Mouse (Mus musculus): ENCODE results near the gene Copg1. TPM values are rescaled to one million over a fixed set of nuclear protein-coding genes. Genes with fewer than 3 reads are reported as not detected.

The Copg1 gene
- total and polyA plus RNA-seq, 3 experiments, result 29.5 to 41.0 (median 40.3) TPM

DNA sequence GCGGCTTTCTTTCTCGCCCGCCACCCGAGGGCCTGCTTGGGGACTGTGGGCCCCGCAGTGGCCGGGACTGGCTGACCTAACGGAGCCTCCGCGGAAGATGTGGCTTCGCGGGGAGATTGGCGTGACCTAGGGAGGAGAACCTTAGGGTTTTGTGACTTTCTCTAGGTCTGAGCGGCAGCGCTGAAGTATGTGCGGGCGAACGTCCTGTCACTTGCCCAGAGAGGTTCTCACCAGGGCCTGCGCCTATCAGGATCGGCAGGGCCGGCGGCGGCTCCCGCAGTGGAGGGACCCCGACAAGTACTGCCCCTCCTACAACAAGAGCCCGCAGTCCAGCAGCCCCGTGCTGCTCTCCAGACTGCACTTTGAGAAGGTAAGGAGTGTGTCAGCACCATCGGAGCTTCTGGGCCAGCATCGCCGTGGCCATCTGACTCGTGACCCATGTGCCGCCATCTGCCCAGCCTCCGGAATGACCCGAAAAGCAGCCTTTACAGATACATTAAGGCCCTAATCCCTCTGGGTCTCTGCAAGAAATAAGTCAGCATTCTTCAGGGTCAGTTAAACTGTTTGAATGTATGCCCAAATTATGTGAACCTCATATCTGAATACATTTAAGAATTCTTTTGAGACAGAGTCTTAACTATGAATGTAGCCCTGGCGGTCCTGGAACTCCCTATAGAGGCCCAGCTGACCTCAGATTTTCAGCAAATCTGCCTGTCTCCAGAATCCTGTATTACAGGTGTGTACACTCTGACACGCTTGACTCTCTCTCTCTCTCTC, 26.9 kb downstream of the Copg1 start:
- WGBS, result 5% methylated on average over 35 of the region's 35 CpGs
- H3K27ac ChIP-seq, result peak overlapping the region; percentile 86
- H3K79me2 ChIP-seq (replicated peaks; ENCODE audit: control insufficient read depth, insufficient read depth, low read length), result 0 out of 2 replicates have a peak, but pooled peaks cover 2% of the 10 kb centered on the region
- intact Hi-C loops (cut with DNase I), result loop anchor here (5.0 kb wide), 1 partner anchor 193 kb away; no protein-coding TSS in a partner anchor
- DNase-seq, result peak in 1 of 2 experiments; percentile 72
- H3K4me1 ChIP-seq (ENCODE audit: control insufficient read depth, insufficient read depth, low read length), result peaks cover 5% of the 10 kb centered on the region
- peaks cover 6% of the 10 kb centered on the region for H3K36me3 ChIP-seq (ENCODE audit: control insufficient read depth, insufficient read depth, low read length)
- TF ChIP-seq POLR2A (IDR thresholded peaks at IDR 0.05; ENCODE audit: insufficient read depth, low read depth, low read length) (no peak), EP300 (IDR thresholded peaks at IDR 0.05; ENCODE audit: insufficient read depth, low read depth, low read length) (no peak), CTCF (IDR thresholded peaks at IDR 0.05) (no peak)
- H3K27me3 ChIP-seq (ENCODE audit: control insufficient read depth, insufficient read depth, low read length), result no peaks in the 10 kb centered on the region
- peak overlapping the region; percentile 82 for H3K4me3 ChIP-seq
- H3K9ac ChIP-seq (ENCODE audit: low read depth, low read length), result peak overlapping the region; percentile 89

DNA sequence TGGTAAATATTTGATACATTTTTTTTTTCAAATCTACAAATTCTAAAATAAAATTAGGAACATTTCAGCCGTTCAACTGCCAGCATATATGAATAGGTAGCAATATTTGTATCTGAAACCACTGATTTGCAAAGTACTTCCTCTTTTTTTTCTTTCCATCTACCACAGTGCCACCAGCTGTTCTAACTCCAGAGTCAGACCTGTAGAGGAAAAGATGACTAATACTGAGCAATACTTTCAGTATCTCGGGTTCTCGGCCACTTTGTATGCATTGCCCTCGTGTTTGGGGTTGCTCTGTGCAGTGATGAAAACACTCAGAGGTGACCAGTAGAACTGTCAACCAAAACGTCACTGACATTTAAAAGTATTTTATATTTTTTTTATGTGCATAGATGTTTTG, 28.3 kb downstream of the Copg1 start:
- H3K36me3 ChIP-seq (ENCODE audit: control insufficient read depth, insufficient read depth, low read length), result peaks cover 6% of the 10 kb centered on the region
- TF ChIP-seq CTCF (IDR thresholded peaks at IDR 0.05), result no peak
- TF ChIP-seq EP300 (IDR thresholded peaks at IDR 0.05; ENCODE audit: insufficient read depth, low read depth, low read length), result no peak
- TF ChIP-seq POLR2A (IDR thresholded peaks at IDR 0.05; ENCODE audit: insufficient read depth, low read depth, low read length), result no peak
- no peak overlapping the region for H3K9ac ChIP-seq (ENCODE audit: low read depth, low read length)
- H3K79me2 ChIP-seq (replicated peaks; ENCODE audit: control insufficient read depth, insufficient read depth, low read length), result peaks cover 2% of the 10 kb centered on the region; the same call in 1 of the 2 replicates
- no peaks in the 10 kb centered on the region for H3K27me3 ChIP-seq (ENCODE audit: control insufficient read depth, insufficient read depth, low read length)
- 53% methylated on average over 5 of the region's 5 CpGs for WGBS
- peaks cover 5% of the 10 kb centered on the region for H3K4me1 ChIP-seq (ENCODE audit: control insufficient read depth, insufficient read depth, low read length)
- intact Hi-C loops (cut with DNase I), result no loop called here
- no peak overlapping the region for H3K27ac ChIP-seq
- DNase-seq, result no peak
- no peak overlapping the region for H3K4me3 ChIP-seq

DNA sequence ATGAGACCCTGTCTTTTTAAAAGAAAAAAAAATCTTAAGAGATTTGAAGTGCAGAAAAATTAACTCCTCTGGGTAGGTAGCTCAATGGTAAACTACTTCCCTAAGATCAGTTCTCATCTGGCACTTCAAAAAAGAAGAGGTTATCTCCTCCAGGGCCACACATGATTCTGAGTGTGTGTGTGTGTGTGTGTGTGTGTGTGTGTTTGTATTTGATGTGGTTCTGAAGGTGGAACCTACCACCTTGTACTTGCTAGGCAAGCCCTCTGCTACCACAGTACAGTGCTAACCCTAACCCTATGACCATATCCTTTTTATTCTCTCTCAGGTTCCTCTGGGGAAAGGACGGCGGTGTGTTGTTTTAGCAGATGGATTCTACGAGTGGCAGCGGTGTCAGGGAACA, 33.6 kb downstream of the Copg1 start:
- TF ChIP-seq EP300 (IDR thresholded peaks at IDR 0.05; ENCODE audit: insufficient read depth, low read depth, low read length) (no peak), POLR2A (IDR thresholded peaks at IDR 0.05; ENCODE audit: insufficient read depth, low read depth, low read length) (no peak), CTCF (IDR thresholded peaks at IDR 0.05) (no peak)
- peaks cover 1% of the 10 kb centered on the region for H3K36me3 ChIP-seq (ENCODE audit: control insufficient read depth, insufficient read depth, low read length)
- 97% methylated on average over 4 of the region's 4 CpGs for WGBS

DNA sequence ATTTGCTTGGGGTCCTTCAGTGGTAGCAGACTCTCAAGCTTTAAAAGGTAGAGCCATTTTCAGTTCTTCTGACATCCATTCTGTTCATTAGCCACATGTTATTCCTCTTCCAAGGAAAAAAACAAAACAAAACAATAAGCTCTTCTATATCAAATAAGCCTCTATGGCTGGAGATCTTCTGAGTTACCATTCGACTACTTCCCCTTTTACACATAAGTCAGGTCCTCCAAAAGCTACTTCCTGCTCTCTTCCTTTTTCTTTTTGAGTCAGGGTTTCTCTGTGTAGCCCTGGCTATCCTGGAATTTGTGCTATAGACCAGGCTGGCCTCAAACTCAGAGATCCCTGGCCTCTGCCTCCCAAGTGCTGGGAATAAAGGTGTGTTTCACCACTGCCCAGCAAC, 36.0 kb downstream of the Copg1 start:
- peaks cover 1% of the 10 kb centered on the region for H3K36me3 ChIP-seq (ENCODE audit: control insufficient read depth, insufficient read depth, low read length)
- intact Hi-C loops (cut with DNase I), result no loop called here
- no peak overlapping the region for H3K4me3 ChIP-seq
- H3K9ac ChIP-seq (ENCODE audit: low read depth, low read length), result no peak overlapping the region
- WGBS, result 67% methylated on average over 1 of the region's 1 CpGs
- DNase-seq, result no peak
- H3K79me2 ChIP-seq (replicated peaks; ENCODE audit: control insufficient read depth, insufficient read depth, low read length), result no peaks in the 10 kb centered on the region; the same call in 1 of the 2 replicates
- no peak for TF ChIP-seq POLR2A (IDR thresholded peaks at IDR 0.05; ENCODE audit: insufficient read depth, low read depth, low read length)
- no peak for TF ChIP-seq EP300 (IDR thresholded peaks at IDR 0.05; ENCODE audit: insufficient read depth, low read depth, low read length)
- TF ChIP-seq CTCF (IDR thresholded peaks at IDR 0.05), result no peak
- no peaks in the 10 kb centered on the region for H3K4me1 ChIP-seq (ENCODE audit: control insufficient read depth, insufficient read depth, low read length)
- no peak overlapping the region for H3K27ac ChIP-seq
- H3K27me3 ChIP-seq (ENCODE audit: control insufficient read depth, insufficient read depth, low read length), result no peaks in the 10 kb centered on the region

More for the DNA sequence above, 33.6 kb downstream of the Copg1 start:
- Histone ChIP-seq H3K4me3 (no peak overlapping the region), H3K27ac (no peak overlapping the region), H3K9ac (ENCODE audit: low read depth, low read length) (no peak overlapping the region), H3K27me3 (ENCODE audit: control insufficient read depth, insufficient read depth, low read length) (no peaks in the 10 kb centered on the region), H3K4me1 (ENCODE audit: control insufficient read depth, insufficient read depth, low read length) (no peaks in the 10 kb centered on the region), H3K79me2 (replicated peaks; ENCODE audit: control insufficient read depth, insufficient read depth, low read length) (no peaks in the 10 kb centered on the region; the same call in 1 of the 2 replicates)
- intact Hi-C loops (cut with DNase I), result no loop called here
- DNase-seq, result no peak

DNA sequence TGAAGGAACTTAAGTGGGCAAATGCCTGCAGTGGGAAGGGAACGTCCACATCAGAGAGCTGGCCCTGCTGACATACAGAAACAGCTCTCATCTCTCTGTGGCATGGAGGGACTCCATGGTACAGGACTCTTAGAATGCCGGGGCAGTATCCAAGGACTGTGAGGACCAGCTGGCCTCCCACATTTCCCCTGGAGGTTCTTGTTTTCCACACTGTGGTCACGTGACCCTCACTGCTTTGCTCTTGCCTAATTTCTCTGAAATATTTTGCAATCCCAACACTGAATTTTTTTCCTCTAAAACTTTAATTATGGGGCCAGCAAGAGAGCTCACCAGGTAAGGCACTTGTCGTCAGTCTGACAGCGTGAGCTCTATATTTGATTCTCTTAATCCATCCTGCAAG, 47.4 kb downstream of the Copg1 start:
- H3K4me3 ChIP-seq, result no peak overlapping the region
- intact Hi-C loops (cut with DNase I), result no loop called here
- no peak overlapping the region for H3K27ac ChIP-seq
- TF ChIP-seq POLR2A (IDR thresholded peaks at IDR 0.05; ENCODE audit: insufficient read depth, low read depth, low read length), result no peak
- TF ChIP-seq CTCF (IDR thresholded peaks at IDR 0.05), result no peak
- TF ChIP-seq EP300 (IDR thresholded peaks at IDR 0.05; ENCODE audit: insufficient read depth, low read depth, low read length), result no peak
- 81% methylated on average over 5 of the region's 5 CpGs for WGBS
- H3K27me3 ChIP-seq (ENCODE audit: control insufficient read depth, insufficient read depth, low read length), result no peaks in the 10 kb centered on the region
- H3K79me2 ChIP-seq (replicated peaks; ENCODE audit: control insufficient read depth, insufficient read depth, low read length), result no peaks in the 10 kb centered on the region
- H3K36me3 ChIP-seq (ENCODE audit: control insufficient read depth, insufficient read depth, low read length), result no peaks in the 10 kb centered on the region
- H3K9ac ChIP-seq (ENCODE audit: low read depth, low read length), result no peak overlapping the region
- no peaks in the 10 kb centered on the region for H3K4me1 ChIP-seq (ENCODE audit: control insufficient read depth, insufficient read depth, low read length)
- peak; percentile 36 to 55 for DNase-seq

GRCm38 (mm10) chr6:87937178-87937788, 49.7 kb downstream of the Copg1 start:
- Histone ChIP-seq H3K36me3 (ENCODE audit: control insufficient read depth, insufficient read depth, low read length) (no peaks in the 10 kb centered on the region), H3K27me3 (ENCODE audit: control insufficient read depth, insufficient read depth, low read length) (no peaks in the 10 kb centered on the region), H3K9ac (ENCODE audit: low read depth, low read length) (no peak overlapping the region), H3K4me3 (no peak overlapping the region), H3K79me2 (replicated peaks; ENCODE audit: control insufficient read depth, insufficient read depth, low read length) (no peaks in the 10 kb centered on the region), H3K4me1 (ENCODE audit: control insufficient read depth, insufficient read depth, low read length) (no peaks in the 10 kb centered on the region), H3K27ac (no peak overlapping the region)
- TF ChIP-seq POLR2A (IDR thresholded peaks at IDR 0.05; ENCODE audit: insufficient read depth, low read depth, low read length), result no peak
- no peak for TF ChIP-seq EP300 (IDR thresholded peaks at IDR 0.05; ENCODE audit: insufficient read depth, low read depth, low read length)
- TF ChIP-seq CTCF (IDR thresholded peaks at IDR 0.05), result no peak
- intact Hi-C loops (cut with DNase I), result no loop called here
- WGBS, result 52% methylated on average over 19 of the region's 19 CpGs
- peak in 1 of 2 experiments; percentile 18 for DNase-seq
